Mouse (Mus musculus) ES-E14 (cell line): ENCODE data around the gene Npcd. TPM values are rescaled to one million over a fixed set of nuclear protein-coding genes. Genes with fewer than 3 reads are reported as not detected.

ENCODE experiments used
- DNase-seq: peaks from one replicate; pipeline ENCODE4 v3.0.0-alpha.2; 2013; ENCODE audit warnings: low read depth, low spot score
- H3K27ac ChIP-seq: 2 replicates; pipeline ENCODE4 v1.5.1; 2012; ENCODE audit warnings: low read depth, mild to moderate bottlenecking, low read length, moderate library complexity, mixed read lengths; ENCODE audit not compliant: poor library complexity, insufficient read depth, severe bottlenecking
- H3K36me3 ChIP-seq: 2 replicates; pipeline ENCODE4 v1.6.1; 2012; ENCODE audit warnings: mild to moderate bottlenecking, low read length, moderate library complexity, mixed read lengths; ENCODE audit not compliant: control insufficient read depth, poor library complexity, insufficient read depth, severe bottlenecking
- H3K4me1 ChIP-seq, 2 experiments: fragments of 150-350 bp in 1 of 2; sonication (generic) in 1 of 2; 2 replicates each; pipeline ENCODE4 v1.6.1; 2012; ENCODE audit warnings: low read length in 2 of 2, mild to moderate bottlenecking in 1 of 2, mixed read lengths in 1 of 2; ENCODE audit not compliant: control insufficient read depth in 2 of 2, insufficient read depth in 2 of 2, poor library complexity in 1 of 2
- H3K4me3 ChIP-seq, 2 experiments: fragments of 150-350 bp in 1 of 2; sonication (generic) in 1 of 2; 2 replicates each; pipeline ENCODE4 v1.5.1; 2012; ENCODE audit warnings: low read length in 2 of 2, low read depth in 1 of 2, mild to moderate bottlenecking in 1 of 2, mixed read lengths in 1 of 2; ENCODE audit not compliant: insufficient read depth in 1 of 2, poor library complexity in 1 of 2, severe bottlenecking in 1 of 2
- H3K9ac ChIP-seq: 2 replicates; pipeline ENCODE4 v1.6.1; 2012; ENCODE audit warnings: low read depth, mild to moderate bottlenecking, low read length, mixed read lengths; ENCODE audit not compliant: poor library complexity, insufficient read depth, severe bottlenecking
- H3K9me3 ChIP-seq: fragments of 150-350 bp; sonication (generic); 2 replicates; pipeline ENCODE4 v1.6.1; 2012; ENCODE audit warnings: low read depth, mild to moderate bottlenecking, low read length; ENCODE audit not compliant: control insufficient read depth, insufficient read depth
- CHD2 ChIP-seq: IDR thresholded peaks from 2 replicates; pipeline ENCODE4 v1.6.1; 2014; ENCODE audit warnings: mild to moderate bottlenecking, low read depth, low read length, inconsistent platforms
- HCFC1 ChIP-seq: IDR thresholded peaks from 2 replicates; pipeline ENCODE4 v1.6.1; 2012; ENCODE audit warnings: low read length, inconsistent platforms, borderline replicate concordance; ENCODE audit not compliant: insufficient read depth
- MAFK ChIP-seq: IDR thresholded peaks from 2 replicates; pipeline ENCODE4 v1.6.1; 2014; ENCODE audit warnings: mild to moderate bottlenecking, low read depth, low read length, inconsistent platforms; ENCODE audit not compliant: insufficient read depth
- ZC3H11A ChIP-seq: IDR thresholded peaks from 2 replicates; pipeline ENCODE4 v1.6.1; 2012; ENCODE audit warnings: low read depth, mild to moderate bottlenecking, inconsistent platforms, low read length, borderline replicate concordance
- ZNF384 ChIP-seq: IDR thresholded peaks from 2 replicates; pipeline ENCODE4 v1.6.1; 2012; ENCODE audit warnings: low read depth, low read length, inconsistent platforms
- in situ Hi-C, 2 experiments: fragments of 600-800 bp; cut with MboI; formaldehyde crosslinking; loops; one replicate each; pipeline ENCODE4 v1.15.1; 2025; ENCODE audit warnings: low sequenced_read_pairs in 2 of 2, inconsistent platforms in 1 of 2; ENCODE audit not compliant: unreplicated experiment in 2 of 2
- total RNA-seq: library from RNA; depleted of rRNA; stranded (reverse); fragments of 300-350 nt; gene quantifications from 2 replicates; pipeline ENCODE4 v1.2.3, GENCODE M21; 2012

The Npcd gene
- total RNA-seq, 1 experiment, result 3.4 TPM

GRCm38 (mm10) chr15:79764539-79765267, 69.3 kb downstream of the Npcd start:
- Histone ChIP-seq H3K9me3 (no peaks in the 10 kb centered on the region), H3K27ac (no peak overlapping the region), H3K4me1 (peaks cover 0 to 4% of the 10 kb centered on the region in 2 experiments; a peak in 1 of 4 replicates), H3K9ac (no peak overlapping the region), H3K36me3 (no peaks in the 10 kb centered on the region), H3K4me3 (no peak overlapping the region)
- no peak for DNase-seq
- in situ Hi-C loops, result loop anchor here in 1 of 2 experiments (25.0 kb wide), 1 partner anchor 298 kb away; no protein-coding TSS in a partner anchor
- TF ChIP-seq ZNF384 (no peak), MAFK (no peak), HCFC1 (no peak), CHD2 (no peak)

- no peak overlapping the region for H3K4me3 ChIP-seq
- no peaks in the 10 kb centered on the region for H3K9me3 ChIP-seq
- no peak for TF ChIP-seq HCFC1
- TF ChIP-seq CHD2, result no peak
- TF ChIP-seq MAFK, result no peak
- TF ChIP-seq ZC3H11A, result no peak
- TF ChIP-seq ZNF384, result no peak
- in situ Hi-C loops, result loop anchor here in 1 of 2 experiments (25.0 kb wide), 1 partner anchor 299 kb away; no protein-coding TSS in a partner anchor
- H3K36me3 ChIP-seq, result no peaks in the 10 kb centered on the region
- H3K9ac ChIP-seq, result no peak overlapping the region
- peaks cover 0 to 4% of the 10 kb centered on the region in 2 experiments; a peak in 1 of 4 replicates for H3K4me1 ChIP-seq
- no peak for DNase-seq
- H3K27ac ChIP-seq, result no peak overlapping the region
Measured at GRCm38 (mm10) chr15:79763601-79764246, 70.3 kb downstream of the Npcd start.

- peaks cover 0 to 4% of the 10 kb centered on the region in 2 experiments; a peak in 1 of 4 replicates for H3K4me1 ChIP-seq
- H3K4me3 ChIP-seq, result no peak overlapping the region
- H3K27ac ChIP-seq, result no peak overlapping the region
- no peaks in the 10 kb centered on the region for H3K36me3 ChIP-seq
- TF ChIP-seq ZNF384, result no peak
- no peak for TF ChIP-seq HCFC1
- no peak for TF ChIP-seq MAFK
- no peak for TF ChIP-seq ZC3H11A
- no peak for TF ChIP-seq CHD2
- DNase-seq, result no peak
- in situ Hi-C loops, result loop anchor here in 1 of 2 experiments (25.0 kb wide), 1 partner anchor 299 kb away; no protein-coding TSS in a partner anchor
- no peaks in the 10 kb centered on the region for H3K9me3 ChIP-seq
- H3K9ac ChIP-seq, result no peak overlapping the region
Measured at GRCm38 (mm10) chr15:79763001-79763400, 71.0 kb downstream of the Npcd start.

- Histone ChIP-seq H3K9ac (no peak overlapping the region), H3K27ac (no peak overlapping the region), H3K36me3 (no peaks in the 10 kb centered on the region), H3K9me3 (no peaks in the 10 kb centered on the region), H3K4me1 (peaks cover 0 to 2% of the 10 kb centered on the region in 2 experiments; a peak in 1 of 4 replicates), H3K4me3 (no peak overlapping the region)
- DNase-seq, result no peak
- no peak for TF ChIP-seq CHD2
- TF ChIP-seq ZC3H11A, result no peak
- TF ChIP-seq ZNF384, result no peak
- no peak for TF ChIP-seq HCFC1
- no peak for TF ChIP-seq MAFK
- in situ Hi-C loops, result loop anchor here in 1 of 2 experiments (25.0 kb wide), 1 partner anchor 301 kb away; no protein-coding TSS in a partner anchor
Measured at GRCm38 (mm10) chr15:79760956-79761355, 73.1 kb downstream of the Npcd start.
